In genomic region chr15:84670657-84671055, GRCm38 (mm10) we compare ENCODE assay signal across 21 mouse cellular contexts. TPM values are rescaled to one million over a fixed set of nuclear protein-coding genes. Genes with fewer than 3 reads are reported as not detected.
DNase-seq lines count a peak whose midpoint lies in the region; ATAC-seq lines count a peak whose summit lies in the region.
"Had no signal": no experiment of that assay in that cellular context is flagged by ENCODE, and none has a peak within 500 bp of the region (broad histone marks: within the 10 kb centered on the region; RNA-seq: fewer than 3 reads in every experiment).

No protein-coding gene starts in this region.

- peak; percentile 47 for DNase-seq in kidney, adult 18-20 months
- DNase-seq in midbrain, embryonic 11.5 days (ENCODE audit: low spot score, missing footprints) = peak; percentile 68
- peak; percentile 45 to 66 for DNase-seq in kidney, postnatal 25 days
- DNase-seq in adrenal gland, postnatal 25 days = no peak
- DNase-seq: adrenal gland, adult 2 months; adrenal gland, postnatal 36 days; cerebellum, adult 11 months; cerebellum, adult 8-10 months; embryo, embryonic 11 days; gastrocnemius, postnatal 10 days; heart, adult 18-20 months had no signal

- H3K9me3 ChIP-seq in kidney, embryonic 15.5 days (replicated peaks) = no peaks in the 10 kb centered on the region
- no peaks in the 10 kb centered on the region for H3K9me3 ChIP-seq in midbrain, embryonic 11.5 days (ENCODE audit: control insufficient read depth, low read length)
- H3K9me3 ChIP-seq in midbrain, embryonic 16.5 days (replicated peaks; ENCODE audit: control insufficient read depth, low read length, poor library complexity, severe bottlenecking) = no peaks in the 10 kb centered on the region
- H3K9me3 ChIP-seq: embryonic facial prominence, embryonic 13.5 days; forebrain, embryonic 12.5 days; heart, embryonic 15.5 days had no signal

- H3K27ac ChIP-seq in kidney, embryonic 15.5 days = no peak overlapping the region
- H3K27ac ChIP-seq in midbrain, embryonic 11.5 days (ENCODE audit: low read depth, low read length) = no peak overlapping the region
- no peak overlapping the region for H3K27ac ChIP-seq in midbrain, embryonic 16.5 days (ENCODE audit: low read length)
- H3K27ac ChIP-seq: embryonic facial prominence, embryonic 13.5 days; forebrain, embryonic 12.5 days; heart, embryonic 15.5 days; hindbrain, embryonic 14.5 days had no signal

- H3K4me1 ChIP-seq in kidney, embryonic 15.5 days = peaks cover 36% of the 10 kb centered on the region
- no peaks in the 10 kb centered on the region for H3K4me1 ChIP-seq in midbrain, embryonic 11.5 days (ENCODE audit: control insufficient read depth, insufficient read depth, low read length)
- no peaks in the 10 kb centered on the region; the same call in 1 of the 2 replicates for H3K4me1 ChIP-seq in midbrain, embryonic 16.5 days (ENCODE audit: control insufficient read depth, insufficient read depth, low read length)

- no peaks in the 10 kb centered on the region for H3K27me3 ChIP-seq in kidney, embryonic 15.5 days
- H3K27me3 ChIP-seq in midbrain, embryonic 11.5 days (ENCODE audit: control insufficient read depth, insufficient read depth, low read length) = peaks cover 3% of the 10 kb centered on the region; the same call in 1 of the 2 replicates
- no peaks in the 10 kb centered on the region for H3K27me3 ChIP-seq in midbrain, embryonic 16.5 days (ENCODE audit: control insufficient read depth, insufficient read depth, low read depth, low read length)
- H3K27me3 ChIP-seq: embryonic facial prominence, embryonic 13.5 days; heart, embryonic 15.5 days had no signal

- no peak overlapping the region for H3K4me3 ChIP-seq in kidney, embryonic 15.5 days (replicated peaks)
- no peak overlapping the region for H3K4me3 ChIP-seq in midbrain, embryonic 11.5 days (ENCODE audit: low read depth, low read length)
- H3K4me3 ChIP-seq in midbrain, embryonic 16.5 days (ENCODE audit: low read depth, low read length) = no peak overlapping the region
- H3K4me3 ChIP-seq: embryonic facial prominence, embryonic 13.5 days; forebrain, embryonic 12.5 days; heart, embryonic 15.5 days had no signal

- no peaks in the 10 kb centered on the region for H3K36me3 ChIP-seq in kidney, embryonic 15.5 days
- H3K36me3 ChIP-seq in midbrain, embryonic 11.5 days (ENCODE audit: control insufficient read depth, insufficient read depth, low read length) = no peaks in the 10 kb centered on the region
- no peaks in the 10 kb centered on the region for H3K36me3 ChIP-seq in midbrain, embryonic 16.5 days (ENCODE audit: control insufficient read depth, insufficient read depth, low read length)
- H3K36me3 ChIP-seq: embryonic facial prominence, embryonic 13.5 days; forebrain, embryonic 12.5 days; heart, embryonic 15.5 days had no signal

- WGBS in kidney, embryonic 15.5 days = 84% methylated on average over 4 of the region's 4 CpGs
- 91% methylated on average over 4 of the region's 4 CpGs for WGBS in midbrain, embryonic 11.5 days
- WGBS in midbrain, embryonic 16.5 days = 84% methylated on average over 4 of the region's 4 CpGs

- no peak for ATAC-seq in kidney, embryonic 15.5 days (replicated peaks; ENCODE audit: low FRiP score)
- ATAC-seq in midbrain, embryonic 11.5 days (ENCODE audit: low FRiP score) = no peak
- no peak for ATAC-seq in midbrain, embryonic 16.5 days
- ATAC-seq: forebrain, embryonic 16.5 days had no signal

- H3K4me2 ChIP-seq in kidney, embryonic 15.5 days = no peak overlapping the region
- no peak overlapping the region for H3K4me2 ChIP-seq in midbrain, embryonic 11.5 days
- H3K4me2 ChIP-seq in midbrain, embryonic 16.5 days (ENCODE audit: low read length) = no peak overlapping the region
- H3K4me2 ChIP-seq: embryonic facial prominence, embryonic 13.5 days; forebrain, embryonic 12.5 days; heart, embryonic 11.5 days; heart, embryonic 15.5 days; hindbrain, embryonic 14.5 days had no signal

- H3K9ac ChIP-seq in kidney, embryonic 15.5 days = no peak overlapping the region
- no peak overlapping the region for H3K9ac ChIP-seq in midbrain, embryonic 11.5 days (ENCODE audit: low read length)
- no peak overlapping the region for H3K9ac ChIP-seq in midbrain, embryonic 16.5 days (ENCODE audit: low read depth, low read length)
- H3K9ac ChIP-seq: embryonic facial prominence, embryonic 13.5 days; forebrain, embryonic 12.5 days; heart, embryonic 15.5 days; hindbrain, embryonic 14.5 days had no signal

RNA-seq across cellular contexts. Expression of gene Prr5, which starts 1.2 kb away (rescaled TPM):
- 40.3 and 46.8 TPM in 2 replicates for polyA plus RNA-seq in kidney, embryonic 15.5 days (2015; fragmentation: Nextera tagmentation; extraction: Ambion mirVana)
- polyA plus RNA-seq in midbrain, embryonic 11.5 days (2014; fragmentation: Nextera tagmentation; extraction: Ambion mirVana) = 7.3 and 10.9 TPM in 2 replicates
- polyA plus RNA-seq in midbrain, embryonic 16.5 days (2015; fragmentation: Nextera tagmentation; extraction: Ambion mirVana) = 28.1 and 30.8 TPM in 2 replicates
- 3.7 and 5.0 TPM in 2 replicates for total RNA-seq in adrenal gland, postnatal 25 days (2021)

RNA-seq across cellular contexts. Expression of gene Arhgap8, which starts 49.2 kb away (rescaled TPM):
- 7.9 and 10.3 TPM in 2 replicates for polyA plus RNA-seq in kidney, embryonic 15.5 days (2015; fragmentation: Nextera tagmentation; extraction: Ambion mirVana)
- polyA plus RNA-seq in midbrain, embryonic 11.5 days (2014; fragmentation: Nextera tagmentation; extraction: Ambion mirVana) = 1.1 and 1.7 TPM in 2 replicates
- 0.35 and 0.39 TPM in 2 replicates for polyA plus RNA-seq in midbrain, embryonic 16.5 days (2015; fragmentation: Nextera tagmentation; extraction: Ambion mirVana)
- 0.76 TPM in 1 of 2 replicates, not detected in the other for total RNA-seq in adrenal gland, postnatal 25 days (2021)
- total RNA-seq: common myeloid progenitor, adult 5-6 weeks; gastrocnemius, postnatal 10 days; hematopoietic stem cell, adult 5-6 weeks had no signal
